Mouse (Mus musculus): Measurements from ENCODE around the gene Agbl1. TPM values are rescaled to one million over a fixed set of nuclear protein-coding genes. Genes with fewer than 3 reads are reported as not detected.

The Agbl1 gene
- polyA plus RNA-seq, 1 experiment from 2014 or later, result not detected

GRCm38 (mm10) chr7:76594566-76595079, 364.9 kb downstream of the Agbl1 start:
- Histone ChIP-seq H3K4me2 (replicated peaks; ENCODE audit: low read depth) (no peak overlapping the region), H3K4me3 (ENCODE audit: low read depth, low read length) (no peak overlapping the region), H3K4me1 (replicated peaks; ENCODE audit: control insufficient read depth, insufficient read depth, low read length) (no peaks in the 10 kb centered on the region), H3K9me3 (ENCODE audit: control insufficient read depth) (no peaks in the 10 kb centered on the region), H3K9ac (ENCODE audit: low read depth, low read length) (no peak overlapping the region), H3K36me3 (ENCODE audit: control insufficient read depth, insufficient read depth) (no peaks in the 10 kb centered on the region), H3K27me3 (replicated peaks; ENCODE audit: control insufficient read depth, insufficient read depth, low read length) (no peaks in the 10 kb centered on the region), H3K27ac (ENCODE audit: low read depth, low read length) (no peak overlapping the region)
- no peak for ATAC-seq
- no peak for TF ChIP-seq CTCF (IDR thresholded peaks at IDR 0.05; ENCODE audit: low read depth)
- 63% methylated on average over 5 of the region's 5 CpGs for WGBS

- no peaks in the 10 kb centered on the region for H3K27me3 ChIP-seq (replicated peaks; ENCODE audit: control insufficient read depth, insufficient read depth, low read length)
- no peak overlapping the region for H3K4me3 ChIP-seq (ENCODE audit: low read depth, low read length)
- WGBS, result 52% methylated on average over 2 of the region's 2 CpGs
- ATAC-seq, result no peak
- H3K9ac ChIP-seq (ENCODE audit: low read depth, low read length), result no peak overlapping the region
- no peak overlapping the region for H3K4me2 ChIP-seq (replicated peaks; ENCODE audit: low read depth)
- no peak for TF ChIP-seq CTCF (IDR thresholded peaks at IDR 0.05; ENCODE audit: low read depth)
- H3K9me3 ChIP-seq (ENCODE audit: control insufficient read depth), result no peaks in the 10 kb centered on the region
- H3K27ac ChIP-seq (ENCODE audit: low read depth, low read length), result no peak overlapping the region
- H3K4me1 ChIP-seq (replicated peaks; ENCODE audit: control insufficient read depth, insufficient read depth, low read length), result no peaks in the 10 kb centered on the region
- no peaks in the 10 kb centered on the region for H3K36me3 ChIP-seq (ENCODE audit: control insufficient read depth, insufficient read depth)
Observed at GRCm38 (mm10) chr7:76597812-76598211, 368.1 kb downstream of the Agbl1 start.

- Histone ChIP-seq H3K4me1 (replicated peaks; ENCODE audit: control insufficient read depth, insufficient read depth, low read length) (no peaks in the 10 kb centered on the region), H3K9me3 (ENCODE audit: control insufficient read depth) (no peaks in the 10 kb centered on the region), H3K27me3 (replicated peaks; ENCODE audit: control insufficient read depth, insufficient read depth, low read length) (no peaks in the 10 kb centered on the region), H3K4me3 (ENCODE audit: low read depth, low read length) (no peak overlapping the region), H3K27ac (ENCODE audit: low read depth, low read length) (no peak overlapping the region), H3K4me2 (replicated peaks; ENCODE audit: low read depth) (no peak overlapping the region), H3K36me3 (ENCODE audit: control insufficient read depth, insufficient read depth) (no peaks in the 10 kb centered on the region), H3K9ac (ENCODE audit: low read depth, low read length) (no peak overlapping the region)
- no peak for ATAC-seq
- WGBS, result 78% methylated on average over 2 of the region's 2 CpGs
- TF ChIP-seq CTCF (IDR thresholded peaks at IDR 0.05; ENCODE audit: low read depth), result no peak
Observed at GRCm38 (mm10) chr7:76600050-76600690, 370.5 kb downstream of the Agbl1 start.

GRCm38 (mm10) chr7:76629528-76629927, 399.8 kb downstream of the Agbl1 start:
- H3K9me3 ChIP-seq (ENCODE audit: control insufficient read depth), result no peaks in the 10 kb centered on the region
- no peak overlapping the region for H3K4me2 ChIP-seq (replicated peaks; ENCODE audit: low read depth)
- no peaks in the 10 kb centered on the region for H3K36me3 ChIP-seq (ENCODE audit: control insufficient read depth, insufficient read depth)
- no peak for TF ChIP-seq CTCF (IDR thresholded peaks at IDR 0.05; ENCODE audit: low read depth)
- no peaks in the 10 kb centered on the region for H3K4me1 ChIP-seq (replicated peaks; ENCODE audit: control insufficient read depth, insufficient read depth, low read length)
- no peak for ATAC-seq
- H3K27ac ChIP-seq (ENCODE audit: low read depth, low read length), result no peak overlapping the region
- no peak overlapping the region for H3K4me3 ChIP-seq (ENCODE audit: low read depth, low read length)
- no peaks in the 10 kb centered on the region for H3K27me3 ChIP-seq (replicated peaks; ENCODE audit: control insufficient read depth, insufficient read depth, low read length)
- no peak overlapping the region for H3K9ac ChIP-seq (ENCODE audit: low read depth, low read length)

GRCm38 (mm10) chr7:76650984-76651383, 421.3 kb downstream of the Agbl1 start:
- Histone ChIP-seq H3K4me2 (replicated peaks; ENCODE audit: low read depth) (no peak overlapping the region), H3K27ac (ENCODE audit: low read depth, low read length) (no peak overlapping the region), H3K27me3 (replicated peaks; ENCODE audit: control insufficient read depth, insufficient read depth, low read length) (no peaks in the 10 kb centered on the region), H3K9me3 (ENCODE audit: control insufficient read depth) (no peaks in the 10 kb centered on the region), H3K4me3 (ENCODE audit: low read depth, low read length) (no peak overlapping the region), H3K4me1 (replicated peaks; ENCODE audit: control insufficient read depth, insufficient read depth, low read length) (no peaks in the 10 kb centered on the region), H3K36me3 (ENCODE audit: control insufficient read depth, insufficient read depth) (no peaks in the 10 kb centered on the region), H3K9ac (ENCODE audit: low read depth, low read length) (no peak overlapping the region)
- WGBS, result 56% methylated on average over 4 of the region's 4 CpGs
- TF ChIP-seq CTCF (IDR thresholded peaks at IDR 0.05; ENCODE audit: low read depth), result no peak
- no peak for ATAC-seq

- Histone ChIP-seq H3K4me1 (replicated peaks; ENCODE audit: control insufficient read depth, insufficient read depth, low read length) (no peaks in the 10 kb centered on the region), H3K4me2 (replicated peaks; ENCODE audit: low read depth) (no peak overlapping the region), H3K9me3 (ENCODE audit: control insufficient read depth) (no peaks in the 10 kb centered on the region), H3K27me3 (replicated peaks; ENCODE audit: control insufficient read depth, insufficient read depth, low read length) (no peaks in the 10 kb centered on the region), H3K36me3 (ENCODE audit: control insufficient read depth, insufficient read depth) (no peaks in the 10 kb centered on the region), H3K27ac (ENCODE audit: low read depth, low read length) (no peak overlapping the region), H3K9ac (ENCODE audit: low read depth, low read length) (no peak overlapping the region), H3K4me3 (ENCODE audit: low read depth, low read length) (no peak overlapping the region)
- ATAC-seq, result no peak
- TF ChIP-seq CTCF (IDR thresholded peaks at IDR 0.05; ENCODE audit: low read depth), result no peak
- 58% methylated on average over 5 of the region's 5 CpGs for WGBS
Observed at GRCm38 (mm10) chr7:76661072-76661471, 431.4 kb downstream of the Agbl1 start.
